Mouse (Mus musculus): ENCODE measurements around the gene Cdk20.

DNA sequence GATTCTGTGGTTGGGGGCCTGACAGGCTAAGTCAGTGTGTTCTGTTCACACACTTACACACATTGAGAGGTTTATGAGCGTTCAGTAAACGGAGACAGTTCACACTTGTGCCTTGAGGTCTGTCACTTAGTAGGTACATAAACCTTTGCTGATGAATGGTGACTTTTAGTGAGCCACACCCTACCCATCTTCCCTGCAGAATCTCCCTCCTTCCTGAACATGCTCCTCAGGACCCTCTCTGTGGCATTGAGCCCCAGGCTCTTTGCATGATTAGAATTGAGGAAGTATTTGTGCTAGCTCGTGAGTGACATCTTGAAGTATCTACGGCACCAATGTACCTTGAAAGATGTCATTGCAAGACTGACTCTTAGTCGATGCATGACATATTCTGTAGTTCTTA is 16.6 kb downstream of the Cdk20 start:
- TF ChIP-seq CTCF (IDR thresholded peaks at IDR 0.05; ENCODE audit: low read depth, low read length): no peak
- no peak for TF ChIP-seq POLR2A (IDR thresholded peaks at IDR 0.05; ENCODE audit: extremely low read depth, insufficient read depth, low read length)

All from liver, adult 2 months (tissue).